23 mouse cellular contexts compared by ENCODE assay signal in genomic region chr7:35490186-35490585, GRCm38 (mm10). TPM values are rescaled to one million over a fixed set of nuclear protein-coding genes. Genes with fewer than 3 reads are reported as not detected.
"Had no signal": no experiment of that assay in that cellular context is flagged by ENCODE, and none has a peak within 500 bp of the region (broad histone marks: within the 10 kb centered on the region; RNA-seq: fewer than 3 reads in every experiment).

No protein-coding gene starts in this region.

- DNase-seq: cerebellum, adult 8-10 months; cerebellum, adult 9-10 months; cerebellum, adult 9-11 months; cerebellum, postnatal 10 days; cerebellum, postnatal 14 days; cerebellum, postnatal 25 days; cerebellum, postnatal 36 days; embryo, embryonic 11 days; forebrain, postnatal 0 days; gastrocnemius, adult 2 months; gastrocnemius, postnatal 10 days; gastrocnemius, postnatal 14 days; gastrocnemius, postnatal 25 days; gastrocnemius, postnatal 36 days; heart, adult 11 months; heart, adult 18-20 months; heart, adult 2 months had no signal

RNA-seq across cellular contexts. Expression of gene Slc7a9, which starts 41.6 kb away (rescaled TPM):
- total RNA-seq: common myeloid progenitor, adult 5-6 weeks; forebrain, postnatal 0 days; gastrocnemius, adult 18-20 months; gastrocnemius, adult 2 months; gastrocnemius, adult 8-10 months; gastrocnemius, postnatal 10 days; gastrocnemius, postnatal 14 days; gastrocnemius, postnatal 25 days; gastrocnemius, postnatal 36 days; gastrocnemius, postnatal 4 days; granulocyte monocyte progenitor cell, adult 5-6 weeks; heart, adult 18-20 months; heart, adult 2 months; heart, adult 8-10 months had no signal

RNA-seq across cellular contexts. Expression of gene Tdrd12, which starts 47.4 kb away (rescaled TPM):
- total RNA-seq: common myeloid progenitor, adult 5-6 weeks; gastrocnemius, adult 18-20 months; gastrocnemius, adult 2 months; gastrocnemius, adult 8-10 months; gastrocnemius, postnatal 14 days; gastrocnemius, postnatal 25 days; gastrocnemius, postnatal 36 days; gastrocnemius, postnatal 4 days; granulocyte monocyte progenitor cell, adult 5-6 weeks had no signal
